Mouse (Mus musculus) B cell, adult 67 days (primary cell): ENCODE data around the gene Aff4. TPM values are rescaled to one million over a fixed set of nuclear protein-coding genes. Genes with fewer than 3 reads are reported as not detected.

Experiments
- total RNA-seq, 2 experiments: library from RNA; stranded (reverse); gene quantifications; 4 replicates each; pipeline ENCODE4 v1.2.4; 2023

The Aff4 gene
- 100 to 1,000 TPM; 320 to 326 TPM for total RNA-seq

DNA sequence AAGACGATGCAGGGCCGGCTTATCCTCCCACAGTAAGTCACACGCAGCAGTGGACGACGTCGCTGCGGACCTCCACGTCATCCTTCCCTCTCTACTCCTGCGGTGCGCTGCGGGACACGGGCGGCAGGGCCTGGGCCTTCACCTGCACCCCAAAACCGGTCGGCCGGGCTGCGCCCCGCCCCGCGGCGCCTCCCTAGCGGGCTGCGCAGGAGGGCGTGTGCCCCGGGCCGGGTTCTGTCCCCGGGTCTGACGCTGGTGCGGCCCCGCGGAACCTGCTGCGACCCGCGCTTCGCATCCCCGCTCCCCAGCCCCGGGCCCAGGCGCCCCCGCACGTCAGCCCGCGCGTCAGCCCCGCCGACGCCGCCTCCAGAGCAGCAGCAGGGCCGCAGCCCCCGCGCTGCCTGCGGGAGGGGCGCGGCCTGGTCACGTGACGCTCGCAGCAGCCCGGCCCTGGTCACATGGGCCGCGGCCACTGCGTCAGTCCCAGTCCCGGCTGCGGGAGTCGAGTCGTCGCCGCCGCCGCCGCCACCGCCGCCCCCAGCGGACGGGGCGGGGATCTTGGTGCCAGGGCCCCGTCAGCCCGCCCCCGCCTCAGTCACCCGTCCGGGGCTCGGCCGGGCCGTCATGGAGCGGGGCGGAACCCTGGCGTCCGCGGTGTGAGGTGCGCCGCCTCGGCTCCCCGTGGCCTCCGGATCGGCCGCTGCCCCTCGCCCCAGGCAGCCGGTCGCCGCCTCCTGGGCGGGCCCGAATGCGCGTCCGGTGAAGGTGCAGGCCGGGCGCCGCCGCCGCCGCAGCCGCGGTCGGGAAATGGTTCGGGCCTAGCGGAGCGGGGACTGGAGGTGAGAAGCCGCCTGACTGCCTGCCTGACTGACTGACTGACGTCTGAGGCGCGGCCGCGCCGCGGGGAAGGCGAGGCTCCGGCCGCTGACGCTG lies at the start of gene Aff4:
Gene Aff4, plus strand, starts transcription at position 543 of the 933 bp plus-strand sequence.

DNA sequence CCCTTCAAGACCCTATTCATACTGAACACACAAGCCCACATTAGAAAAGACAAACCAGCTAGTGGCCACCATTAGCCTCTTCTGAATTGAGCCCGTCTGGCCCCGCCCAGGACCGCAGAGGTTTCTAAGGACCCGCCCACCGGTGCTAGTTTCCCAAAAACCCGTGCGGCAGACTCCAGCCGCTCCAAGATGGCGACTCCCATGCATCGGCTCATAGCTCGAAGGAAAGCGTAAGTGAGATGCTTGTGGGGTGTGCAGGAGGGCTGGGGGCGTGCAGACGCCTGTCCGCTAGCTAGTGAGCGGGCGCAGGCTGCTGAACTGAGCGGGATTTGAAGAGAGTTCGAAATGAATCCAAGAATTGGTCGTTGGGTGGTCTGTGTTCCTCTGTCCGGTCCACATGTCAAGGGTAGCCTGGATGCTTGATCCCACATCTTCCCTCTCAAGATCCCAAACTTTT lies 26.1 kb upstream of the Aff4 start, which contains the start of gene Zcchc10:
Gene Zcchc10, plus strand, starts transcription at position 168 of the 457 bp plus-strand sequence.

DNA sequence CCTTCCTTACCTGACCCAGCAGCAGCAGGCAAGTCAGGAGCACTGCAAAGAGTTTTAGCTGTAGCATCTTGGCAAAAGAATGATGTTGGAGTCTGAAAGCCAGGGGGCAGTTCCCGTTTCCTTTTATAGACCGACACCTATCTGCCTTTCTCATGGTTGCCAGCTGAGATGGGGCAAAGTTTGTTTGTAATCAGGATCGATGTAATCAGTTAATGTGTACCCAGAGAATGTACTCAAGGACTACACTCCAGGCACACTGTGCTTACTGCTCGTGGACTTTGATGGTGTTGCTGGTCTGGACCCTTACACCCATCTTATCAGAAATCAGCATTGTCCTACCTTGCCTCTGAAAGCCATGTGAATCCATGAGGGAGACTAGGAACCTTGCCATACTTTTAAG lies 72.4 kb downstream of the Aff4 start, which contains the start of gene Leap2:
Gene Leap2, minus strand, starts transcription at position 135 of the 400 bp plus-strand sequence.

DNA sequence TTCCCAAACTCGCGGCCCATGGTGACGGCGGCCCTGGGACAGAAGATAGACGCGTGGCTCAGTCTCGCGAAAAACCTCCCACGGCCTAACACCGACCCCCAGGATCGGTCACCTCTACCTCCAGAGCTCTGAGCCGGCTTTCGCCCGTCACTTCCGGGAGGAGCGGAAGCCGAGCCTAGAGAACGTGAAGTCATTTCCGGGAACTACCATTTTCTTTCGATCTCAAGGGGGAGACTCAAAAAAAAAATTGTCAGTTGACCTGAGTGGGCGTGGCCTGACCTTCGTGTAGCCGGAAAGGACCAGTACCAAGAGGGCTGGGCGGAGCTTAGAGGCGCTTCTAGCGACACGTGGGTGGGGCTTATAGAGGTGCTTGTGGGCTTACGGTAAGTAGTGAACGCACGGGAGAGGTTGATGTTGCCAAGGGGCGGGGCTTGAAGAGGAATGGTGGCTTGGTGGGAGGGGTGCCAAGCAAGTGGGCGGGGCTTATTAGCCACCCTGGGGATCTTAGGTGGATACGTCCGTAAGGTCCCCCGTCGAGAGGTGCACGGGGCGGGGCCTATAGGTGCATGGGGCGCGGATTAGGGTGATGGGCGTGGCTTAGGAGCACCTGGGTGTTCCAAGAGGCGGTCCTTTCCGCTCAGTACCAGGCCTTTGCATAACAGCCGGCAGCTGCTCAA lies 80.2 kb downstream of the Aff4 start, which contains the start of the genes Uqcrq and Gdf9:
Gene Uqcrq, minus strand, starts transcription at position 162 of the 677 bp plus-strand sequence.
Gene Gdf9, plus strand, starts transcription at position 354 of the 677 bp plus-strand sequence.

DNA sequence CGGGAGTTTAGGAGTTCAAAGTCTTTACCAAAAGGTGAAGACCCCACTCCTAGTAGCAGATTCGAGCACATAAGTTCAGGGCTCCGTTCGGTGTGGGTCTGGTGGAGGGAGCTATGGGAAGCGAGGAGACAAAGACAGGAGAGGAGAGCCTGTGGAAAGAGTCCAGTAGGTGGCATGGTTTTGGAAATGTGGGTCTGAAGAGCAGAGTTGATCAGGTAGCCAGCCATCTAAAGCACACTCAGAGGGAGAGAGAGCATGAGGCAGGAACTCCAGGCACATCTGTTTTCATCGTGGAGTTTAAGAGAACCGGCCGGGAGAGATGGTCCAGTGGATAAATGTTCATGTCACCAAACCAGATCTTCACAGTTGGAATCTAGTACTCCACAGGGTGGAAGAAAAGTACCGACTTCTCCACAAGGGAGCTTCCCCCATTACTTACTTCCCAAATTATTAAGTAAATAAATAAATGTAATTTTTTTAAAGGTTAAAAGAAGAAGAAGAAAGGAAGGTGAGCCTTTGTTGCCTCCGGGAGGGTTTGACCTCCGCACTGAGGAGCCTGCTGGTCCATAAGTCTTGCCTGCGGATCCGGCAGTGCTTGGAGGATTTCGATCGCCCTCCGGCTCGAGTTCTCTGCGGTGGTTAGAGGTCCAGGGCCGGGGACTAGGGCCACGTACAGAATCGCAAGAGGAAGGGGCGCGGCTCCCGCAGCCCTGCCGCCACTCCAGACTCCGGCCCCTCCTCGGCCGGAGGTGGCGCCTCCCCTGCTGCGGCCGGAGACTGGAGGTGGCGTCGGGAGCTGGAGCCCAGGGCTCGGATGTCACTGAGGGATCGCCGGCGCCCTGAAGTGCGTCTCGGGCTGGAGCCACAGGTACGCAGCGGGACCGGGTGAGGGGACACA lies 106.1 kb downstream of the Aff4 start, which contains the start of the genes Gm10447 and Shroom1:
Gene Gm10447, minus strand, starts transcription at position 637 of the 898 bp plus-strand sequence.
Gene Shroom1, plus strand, starts transcription at position 732 of the 898 bp plus-strand sequence.

DNA sequence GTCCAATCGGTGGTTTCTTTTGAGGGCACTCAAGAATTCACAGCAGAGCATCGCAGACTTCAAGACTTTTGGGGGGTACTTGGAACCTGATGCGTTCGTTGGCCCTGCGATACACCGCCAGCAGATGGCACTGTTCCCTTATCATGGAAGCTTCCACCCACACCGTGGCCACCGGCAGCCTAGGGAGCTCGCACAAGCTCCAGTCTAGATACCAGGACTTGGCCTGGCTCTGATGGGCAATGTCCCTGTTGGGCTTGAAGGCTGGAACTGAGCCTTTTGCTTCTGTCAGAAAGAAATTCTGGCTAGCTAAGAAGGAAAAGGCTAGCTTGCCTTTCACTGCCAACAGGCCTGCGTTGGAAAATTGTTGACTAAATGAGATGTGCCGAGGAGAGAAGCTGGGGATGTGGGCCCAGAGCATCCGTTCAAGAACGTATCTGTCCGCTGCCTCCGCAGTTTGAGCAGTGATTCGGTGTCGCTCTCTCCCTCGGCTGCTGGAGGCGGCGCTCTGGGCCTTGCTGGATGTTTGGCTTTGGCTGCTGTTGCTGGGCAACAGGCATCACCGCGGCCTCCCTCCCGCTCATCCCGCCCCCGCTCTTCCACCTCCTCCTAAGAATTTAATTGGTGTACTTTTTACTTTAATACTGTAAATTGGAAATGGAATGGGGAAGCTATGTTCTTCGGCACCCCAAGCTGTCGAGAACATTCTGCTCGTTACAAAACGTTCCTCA lies 119.5 kb downstream of the Aff4 start, which contains the start of gene Gm9837:
Gene Gm9837, minus strand, starts transcription at position 512 of the 728 bp plus-strand sequence.

Other genes with a start within 250 kb of the Aff4 start
- 100 to 1,000 TPM; 103 to 114 TPM for gene Hspa4, start 50.4 kb upstream of the Aff4 start, total RNA-seq
- 10 to 100 TPM; 13.1 to 14.4 TPM for gene Zcchc10, start 26.2 kb upstream of the Aff4 start, total RNA-seq
- not detected for gene Leap2, start 72.3 kb downstream of the Aff4 start, total RNA-seq
- 100 to 1,000 TPM; 127 to 151 TPM for gene Uqcrq, start 80.0 kb downstream of the Aff4 start, total RNA-seq
- under 1 TPM; 0.42 to 0.70 TPM for gene Gdf9, start 80.2 kb downstream of the Aff4 start, total RNA-seq
- gene Gm10447, start 106.3 kb downstream of the Aff4 start, total RNA-seq, result not detected
- gene Shroom1, start 106.4 kb downstream of the Aff4 start, total RNA-seq, result not detected
- not detected for gene Gm9837, start 119.6 kb downstream of the Aff4 start, total RNA-seq
- not detected for gene Gm9945, start 129.3 kb downstream of the Aff4 start, total RNA-seq
- not detected for gene Sowaha, start 129.4 kb downstream of the Aff4 start, total RNA-seq
- under 1 TPM in 1 of 2 experiments, not detected in 1; 0.23 TPM for gene Sept8, start 168.4 kb downstream of the Aff4 start, total RNA-seq
- gene Kif3a, start 216.5 kb downstream of the Aff4 start, total RNA-seq, result 1 to 10 TPM; 7.0 to 8.5 TPM